Mouse (Mus musculus): Measurements from ENCODE around the gene Gria2.

Gene Gria2

DNA sequence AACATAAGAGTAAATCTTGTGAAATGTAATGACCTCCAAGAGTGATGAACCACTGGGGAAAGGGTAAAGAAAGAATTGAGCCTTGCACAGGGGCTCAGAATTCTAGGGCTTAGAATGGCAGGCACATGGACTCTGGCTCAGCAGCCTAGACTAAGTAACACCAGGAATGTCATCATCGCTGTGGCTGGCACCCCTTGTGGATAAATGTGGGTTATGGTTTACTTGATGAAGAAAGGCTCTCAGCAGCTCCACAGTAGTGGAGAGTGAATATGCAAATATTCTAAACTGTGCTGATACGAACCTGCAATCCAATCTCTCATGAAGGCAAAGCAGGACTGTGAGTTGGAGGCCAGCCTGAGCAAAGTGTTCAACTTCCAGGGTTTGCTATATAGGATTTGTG is 26.0 kb downstream of the Gria2 start:
- DNase-seq (ENCODE audit: inconsistent ontology term), result no peak

DNA sequence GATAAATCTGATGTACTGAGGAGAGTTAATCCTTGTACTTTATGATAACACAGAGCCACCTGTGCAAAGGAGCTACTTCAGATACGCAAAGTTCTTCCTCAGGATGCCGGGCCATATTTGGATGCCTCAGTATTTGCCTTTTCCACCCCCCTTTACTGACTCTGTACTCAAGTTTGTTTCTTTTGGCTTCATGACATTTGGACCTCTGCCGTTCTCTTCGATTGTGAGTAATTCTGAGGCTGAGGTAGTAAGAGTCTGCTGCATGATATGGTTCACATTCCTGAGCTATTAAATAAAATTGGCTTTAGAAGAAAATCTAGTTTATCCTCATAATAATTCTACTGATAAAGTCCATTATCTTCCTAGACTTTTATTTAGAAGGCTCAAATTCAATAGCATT is 26.7 kb downstream of the Gria2 start:
- DNase-seq (ENCODE audit: inconsistent ontology term), result no peak

DNA sequence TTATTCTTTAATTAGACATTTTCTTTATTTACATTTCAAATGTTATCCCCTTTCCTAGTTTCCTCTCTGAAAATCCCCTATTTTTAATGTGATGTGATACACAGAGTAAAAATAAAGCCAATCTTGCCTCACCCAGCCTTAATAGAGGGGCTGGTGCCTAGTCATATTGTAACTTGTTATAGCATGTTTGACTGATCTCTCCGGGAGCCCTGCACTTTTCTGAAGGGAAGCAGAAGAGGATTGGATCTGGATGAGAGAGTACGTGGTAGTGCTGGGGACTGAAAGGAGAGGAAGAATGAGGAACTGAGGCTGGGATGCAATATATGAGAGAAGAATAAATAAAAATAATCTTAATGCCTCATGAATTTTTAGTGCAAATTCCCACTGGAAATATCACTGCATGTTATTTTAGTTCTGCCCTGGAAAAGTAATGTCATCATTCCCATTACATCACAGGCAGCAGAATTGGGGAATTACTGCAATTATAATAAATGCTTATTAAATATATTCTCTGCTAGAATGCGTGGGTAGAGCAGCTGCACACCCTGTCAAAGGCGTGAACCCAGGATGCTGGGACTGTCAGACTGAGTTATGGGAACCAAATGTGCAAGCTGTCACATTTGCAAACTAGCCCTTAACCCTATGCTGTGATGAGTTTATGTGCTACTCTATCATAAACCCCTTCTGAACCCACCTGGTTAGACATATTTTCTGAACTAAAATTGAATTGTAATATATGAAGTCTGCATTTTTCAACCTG is 28.4 kb downstream of the Gria2 start:
- no peak for DNase-seq (ENCODE audit: inconsistent ontology term)

DNA sequence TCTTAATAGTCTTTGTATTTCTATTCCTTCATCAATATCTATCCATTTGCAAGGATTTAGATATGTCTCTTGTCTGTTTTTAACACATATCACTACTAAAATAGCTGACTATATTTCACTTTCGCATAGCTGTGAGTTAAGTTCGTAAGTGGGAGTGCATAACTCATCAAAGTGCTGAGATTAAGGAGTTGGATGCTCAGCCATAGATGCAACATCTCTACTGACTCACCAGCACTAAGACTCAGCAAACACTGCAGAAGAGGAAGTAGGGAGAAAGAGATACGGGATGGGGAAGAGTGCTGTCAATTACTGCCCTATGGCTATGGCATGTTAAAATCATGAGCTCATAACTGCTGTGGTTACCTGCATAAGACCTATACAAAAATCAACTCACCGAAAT is 29.4 kb downstream of the Gria2 start:
- no peak for DNase-seq (ENCODE audit: inconsistent ontology term)

DNA sequence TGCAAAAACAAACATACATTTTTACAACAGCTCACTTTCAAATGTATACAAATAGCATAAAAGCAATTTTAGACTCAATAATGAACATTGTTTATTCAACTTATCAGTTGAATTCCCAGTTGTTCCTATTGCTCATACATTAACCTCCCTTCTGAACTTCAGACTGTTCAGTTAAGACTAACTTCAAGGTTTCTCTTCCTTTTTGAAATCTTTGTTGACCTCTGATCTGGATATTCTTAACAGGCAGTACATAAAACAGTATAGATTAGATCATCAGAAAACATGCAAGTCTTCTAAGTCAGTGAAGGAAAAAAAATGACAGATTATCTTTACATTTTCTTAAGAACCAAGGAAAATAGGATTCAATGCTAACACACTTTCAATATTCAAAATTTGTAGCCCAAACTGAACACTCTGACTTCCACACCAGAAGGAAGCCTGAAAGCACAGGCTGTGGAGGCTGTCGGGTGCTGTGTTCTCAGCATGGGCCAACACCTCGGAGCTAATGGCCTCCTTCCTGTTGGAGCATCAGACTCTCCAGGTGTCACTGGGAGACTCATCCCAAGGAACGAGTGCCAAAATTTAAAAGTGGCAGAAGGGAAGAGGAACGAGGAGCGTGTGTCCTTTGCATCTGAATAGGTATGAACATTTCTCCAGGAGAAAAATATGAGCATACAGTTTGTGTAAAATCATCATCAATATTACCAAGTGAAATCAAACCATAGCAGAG is 33.0 kb downstream of the Gria2 start:
- no peak for DNase-seq (ENCODE audit: inconsistent ontology term)

DNA sequence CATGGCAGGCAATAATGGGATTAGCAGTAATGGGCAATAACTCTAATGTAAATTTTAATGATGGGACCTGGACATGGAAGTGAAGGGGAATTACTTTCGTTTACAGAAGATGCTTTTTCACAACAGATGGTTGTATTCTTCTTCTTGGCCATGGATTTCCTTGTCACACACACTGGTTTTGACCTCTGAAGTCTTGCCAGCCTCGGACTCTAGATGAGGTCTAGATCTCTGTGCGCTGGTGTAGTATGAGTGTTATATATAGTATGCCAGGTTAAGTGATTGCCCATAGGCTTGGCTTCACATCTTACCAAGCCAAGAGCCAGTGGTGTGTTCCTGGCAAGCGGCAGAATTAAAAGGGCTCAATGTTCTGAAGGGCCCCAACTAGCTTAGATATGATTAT is 43.7 kb downstream of the Gria2 start:
- DNase-seq (ENCODE audit: inconsistent ontology term), result no peak

DNA sequence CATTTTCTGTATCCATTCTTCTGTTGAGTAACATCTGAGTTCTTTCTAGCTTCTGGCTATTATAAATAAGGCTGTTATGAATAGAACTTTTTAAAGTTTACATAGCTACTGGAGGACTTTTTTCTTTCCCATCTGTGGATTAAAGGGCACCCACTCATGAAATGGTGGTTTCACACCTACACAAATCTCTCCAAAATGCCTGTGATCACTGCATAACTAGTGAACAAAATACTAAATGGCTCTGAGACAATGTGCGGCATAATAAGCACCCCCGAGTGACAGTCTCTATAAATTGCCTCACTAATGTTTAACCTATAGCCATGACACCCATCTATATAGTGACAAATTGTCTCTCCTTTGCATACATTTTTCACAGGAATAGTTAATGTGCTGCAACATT is 44.3 kb downstream of the Gria2 start:
- DNase-seq (ENCODE audit: inconsistent ontology term), result no peak

DNA sequence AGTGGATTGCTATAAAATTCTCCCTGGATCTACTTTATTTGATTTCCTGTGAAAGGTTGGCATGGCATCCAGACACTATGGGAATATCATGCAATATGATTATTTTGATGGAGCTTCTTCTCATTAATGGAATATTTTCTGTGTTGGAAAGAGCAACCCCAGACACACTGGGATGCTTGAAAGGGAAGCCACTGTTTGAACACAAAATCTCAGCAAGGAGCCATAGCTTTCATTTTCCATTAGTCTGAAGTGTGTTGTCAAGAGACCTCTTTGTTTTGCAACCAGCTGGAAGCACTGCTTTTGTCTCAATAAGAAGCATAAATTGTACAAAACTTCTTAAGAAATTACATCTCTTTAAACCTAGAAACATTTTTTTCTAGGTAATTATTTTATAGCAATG is 51.8 kb downstream of the Gria2 start:
- DNase-seq (ENCODE audit: inconsistent ontology term), result peak; percentile 75

DNA sequence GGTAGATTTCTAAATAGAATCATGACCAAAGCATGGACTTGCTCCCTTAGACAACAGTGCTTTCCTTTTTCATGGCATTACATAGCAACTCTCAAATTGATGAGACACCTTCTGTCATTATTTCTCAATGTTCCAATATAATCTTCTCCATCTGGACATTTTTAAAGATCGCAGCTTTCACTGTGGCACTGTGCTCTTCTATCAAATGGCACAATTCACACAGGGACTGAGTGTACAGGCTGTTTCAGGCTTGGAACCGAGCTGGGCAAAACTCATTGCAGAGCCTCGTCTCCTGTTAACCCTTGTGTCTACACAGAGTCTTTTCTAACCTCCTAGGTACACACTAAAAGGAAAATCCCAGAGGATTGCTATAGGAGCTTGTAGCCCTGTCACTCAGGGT is 77.4 kb downstream of the Gria2 start:
- DNase-seq (ENCODE audit: inconsistent ontology term), result no peak

DNA sequence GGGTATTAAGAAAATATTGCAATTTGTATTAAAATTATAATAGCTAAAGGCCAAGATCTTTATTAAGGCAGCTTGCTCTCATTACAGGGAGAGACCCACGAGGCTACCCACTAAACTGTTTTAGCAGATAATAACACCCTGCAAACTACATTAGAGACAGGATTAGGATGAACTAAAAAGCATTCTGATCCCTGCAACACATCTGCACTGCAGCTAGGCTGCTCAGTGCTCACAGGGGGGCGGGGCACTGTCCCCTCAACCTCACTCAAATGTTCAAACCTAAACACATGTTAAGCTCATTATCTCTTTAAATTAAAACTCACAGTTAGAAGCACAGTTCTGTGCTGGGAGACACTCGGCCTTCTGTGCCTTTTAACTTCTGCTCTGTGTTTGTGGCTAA is 89.5 kb downstream of the Gria2 start:
- no peak for DNase-seq (ENCODE audit: inconsistent ontology term)

DNA sequence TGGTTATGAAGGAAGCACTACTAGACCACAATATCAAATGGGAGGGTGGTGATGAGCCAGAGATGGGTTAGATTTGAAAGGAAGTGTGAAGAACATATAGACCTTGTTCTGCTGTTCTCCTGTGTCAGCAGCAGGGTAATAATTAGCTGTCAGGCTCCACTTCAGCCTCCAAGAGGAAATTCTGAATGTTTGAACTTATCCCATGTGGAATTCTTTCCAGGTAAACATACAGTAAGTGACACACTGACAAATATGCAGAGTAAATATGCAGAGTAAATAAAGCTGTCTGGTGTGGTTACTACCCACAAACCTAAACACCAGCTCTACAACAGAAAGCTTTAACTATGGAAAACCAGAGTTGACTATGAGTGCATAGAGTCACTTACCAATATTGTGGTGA is 93.6 kb downstream of the Gria2 start:
- no peak for DNase-seq (ENCODE audit: inconsistent ontology term)

DNA sequence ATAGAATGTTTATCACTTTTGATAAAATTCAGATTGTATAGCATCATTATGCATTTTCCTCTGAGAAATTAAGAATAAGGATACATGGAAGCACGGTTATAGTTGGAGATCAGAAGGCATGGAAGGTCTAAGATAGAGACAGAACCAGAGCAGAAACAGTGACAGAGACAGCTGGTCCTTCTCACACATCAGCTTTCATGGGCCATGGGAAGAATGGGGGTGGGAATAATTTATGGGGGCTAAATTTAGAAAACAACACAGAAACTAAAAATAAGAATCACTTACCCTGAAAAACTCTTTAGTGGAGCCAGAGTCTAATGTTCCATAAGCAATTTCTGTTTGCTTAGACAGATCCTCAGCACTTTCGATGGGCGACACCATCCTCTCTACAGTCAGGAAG is 100.5 kb downstream of the Gria2 start:
- DNase-seq (ENCODE audit: inconsistent ontology term), result no peak

DNA sequence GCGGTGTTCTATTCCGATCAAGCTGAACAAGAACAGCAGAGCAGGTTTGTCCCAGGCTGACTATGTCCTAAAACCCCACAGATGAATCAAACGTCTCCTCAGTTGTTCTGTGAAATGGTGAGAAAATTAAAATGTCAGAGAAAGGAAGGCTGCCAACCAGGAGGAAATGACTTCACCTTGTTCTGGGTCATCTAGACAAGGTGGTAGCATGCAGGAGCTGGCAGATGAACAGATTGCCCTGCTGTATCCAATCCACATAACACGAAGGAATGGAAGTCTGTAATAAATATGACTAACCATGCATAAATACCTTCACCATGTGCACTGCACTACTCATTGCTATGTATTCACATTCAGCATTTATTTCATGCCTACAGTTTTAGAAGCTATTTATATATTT is 105.1 kb downstream of the Gria2 start:
- no peak for DNase-seq (ENCODE audit: inconsistent ontology term)

DNA sequence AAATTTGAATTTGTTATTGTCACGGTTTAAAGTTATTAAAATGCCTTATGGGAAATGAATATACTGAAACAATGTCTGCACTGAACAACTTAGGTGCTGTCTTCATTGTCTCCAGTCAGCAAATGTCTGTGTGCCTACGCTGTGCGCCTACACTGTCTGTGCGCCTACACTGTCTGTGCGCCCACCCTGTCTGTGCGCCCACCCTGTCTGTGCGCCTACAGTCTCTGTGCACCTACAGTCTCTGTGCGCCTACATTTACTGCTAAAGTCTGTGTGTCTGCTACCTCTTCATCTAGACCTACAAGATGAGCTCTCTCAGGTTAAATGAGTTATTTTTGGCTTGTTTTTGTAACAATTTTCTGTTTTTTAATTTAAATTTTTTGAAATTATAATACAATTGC is 107.7 kb downstream of the Gria2 start:
- DNase-seq (ENCODE audit: inconsistent ontology term), result no peak

DNA sequence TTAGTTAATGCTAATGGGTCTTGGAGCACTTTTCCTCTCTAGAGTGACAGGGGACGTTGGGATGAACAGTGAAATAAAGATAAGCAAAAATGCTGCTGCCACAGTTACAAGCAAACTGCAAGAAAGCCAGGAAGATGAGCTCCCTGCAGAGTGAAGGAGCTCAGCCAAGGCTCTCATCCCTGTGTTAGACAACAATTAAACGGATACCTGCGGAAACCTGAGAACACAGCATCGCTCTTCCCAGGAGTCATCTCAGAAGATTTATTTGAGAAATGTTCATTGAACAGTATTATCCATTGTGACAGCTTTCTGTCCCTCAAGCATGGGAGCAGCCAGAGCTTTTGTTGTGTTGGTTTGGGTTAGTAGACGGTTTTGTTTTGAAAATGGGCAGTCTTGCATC is 137.5 kb downstream of the Gria2 start:
- no peak for DNase-seq (ENCODE audit: inconsistent ontology term)

DNA sequence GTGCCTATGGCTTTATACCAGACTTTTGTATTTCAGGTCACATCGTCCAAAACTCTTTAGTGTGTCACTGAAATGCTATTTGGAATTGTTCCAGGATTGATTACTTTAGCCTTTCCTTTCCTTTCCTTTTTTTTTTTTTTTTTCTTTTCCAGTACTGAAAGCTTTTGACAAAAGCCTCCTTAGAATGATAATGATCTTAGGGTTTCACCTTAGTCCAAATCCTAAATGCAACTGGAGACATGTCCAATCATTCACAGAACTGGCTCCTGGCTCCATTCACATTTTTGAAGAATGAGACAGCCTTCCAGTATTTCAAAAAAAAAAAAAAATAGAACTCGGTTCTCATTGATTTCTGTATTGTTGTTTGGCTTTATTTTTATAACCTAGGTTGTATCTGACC is 139.3 kb downstream of the Gria2 start:
- DNase-seq (ENCODE audit: inconsistent ontology term), result peak; percentile 19

DNA sequence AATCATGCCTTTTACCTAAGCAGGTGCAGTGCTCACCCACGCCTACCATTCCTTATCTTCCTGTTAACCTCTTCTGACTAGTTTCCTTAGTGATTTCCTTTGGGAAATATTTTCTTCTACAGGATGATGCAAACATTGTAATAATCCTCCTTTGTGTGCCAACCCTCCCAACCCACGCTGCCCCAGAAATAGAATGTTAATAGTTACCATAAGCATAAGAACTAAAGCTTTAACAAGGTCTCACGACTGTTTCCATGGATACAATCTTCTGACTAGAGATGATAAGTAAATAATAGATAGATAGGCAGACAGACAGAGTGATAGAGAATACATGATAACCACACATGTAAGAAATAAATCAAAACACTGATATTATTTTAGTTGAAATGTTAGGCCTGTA is 140.8 kb downstream of the Gria2 start:
- DNase-seq (ENCODE audit: inconsistent ontology term), result no peak

DNA sequence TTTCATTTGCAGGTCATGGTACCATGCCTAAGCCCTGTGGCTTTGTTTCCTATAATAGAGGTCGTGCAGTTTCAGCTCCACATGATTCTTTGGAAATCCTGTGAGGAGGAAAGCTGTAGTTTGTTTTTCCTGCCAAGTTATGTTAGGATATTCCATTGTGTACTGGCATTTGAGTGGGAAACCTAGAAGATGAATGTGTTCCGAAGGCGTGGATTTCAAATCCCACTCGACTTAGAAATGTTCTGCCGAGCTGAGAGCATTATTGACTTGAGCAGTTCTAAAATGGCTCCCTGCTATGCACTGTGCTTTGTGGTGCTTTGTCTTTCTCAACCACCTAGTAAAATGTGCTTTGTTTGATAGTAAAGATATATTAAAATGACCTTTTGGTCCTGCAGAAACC is 150.4 kb downstream of the Gria2 start:
- peak; percentile 19 for DNase-seq (ENCODE audit: inconsistent ontology term)

Measured in Muller cell, postnatal 12 days (primary cell).